Mouse (Mus musculus) limb, embryonic 15.5 days (tissue): ENCODE data around the gene Chka. TPM values are rescaled to one million over a fixed set of nuclear protein-coding genes. Genes with fewer than 3 reads are reported as not detected.

Source experiments
- ATAC-seq: fragments of 200-750 bp; cut with Nextera tagmentation; 2 replicates; pipeline ENCODE4 v1.8.0; 2017; ENCODE audit warnings: low read depth, moderate TSS enrichment; ENCODE audit not compliant: insufficient number of reproducible peaks, low FRiP score, low TSS enrichment
- H3K27ac ChIP-seq: fragments of 300-500 bp; sonication (generic); 2 replicates; pipeline ENCODE4 v1.5.1; 2015; ENCODE audit warnings: moderate library complexity, mild to moderate bottlenecking, inconsistent platforms
- H3K27me3 ChIP-seq: fragments of 300-500 bp; sonication (generic); 2 replicates; pipeline ENCODE4 v1.6.1; 2015; ENCODE audit warnings: inconsistent platforms
- H3K36me3 ChIP-seq: fragments of 300-500 bp; sonication (generic); 2 replicates; pipeline ENCODE4 v1.6.1; 2015; ENCODE audit warnings: inconsistent platforms
- H3K4me1 ChIP-seq: fragments of 300-500 bp; sonication (generic); 2 replicates; pipeline ENCODE4 v1.6.1; 2015; ENCODE audit warnings: inconsistent platforms
- H3K4me2 ChIP-seq: fragments of 300-500 bp; sonication (generic); 2 replicates; pipeline ENCODE4 v1.6.1; 2015; ENCODE audit warnings: mild to moderate bottlenecking, inconsistent platforms
- H3K4me3 ChIP-seq: fragments of 300-500 bp; sonication (generic); 2 replicates; pipeline ENCODE4 v1.5.1; 2015; ENCODE audit warnings: mild to moderate bottlenecking, inconsistent platforms
- H3K9ac ChIP-seq: fragments of 300-500 bp; sonication (generic); 2 replicates; pipeline ENCODE4 v1.6.1; 2015; ENCODE audit warnings: inconsistent platforms
- H3K9me3 ChIP-seq: fragments of 300-500 bp; sonication (generic); 2 replicates; pipeline ENCODE4 v1.6.1; 2016; ENCODE audit warnings: inconsistent platforms
- WGBS: fragments of 180-500 bp; shearing (Covaris S2); methylation state at CpG from one replicate; pipeline ENCODE4 v1.1.7; 2015; 5-methylcytosine and 5-hydroxymethylcytosine counted together
- polyA plus RNA-seq: library from polyadenylated mRNA; unstranded; fragments of >200 nt; fragmentation: Nextera tagmentation; extraction: Ambion mirVana; gene quantifications from 2 replicates; pipeline ENCODE4 v1.2.1, GENCODE M21; 2015

Gene Chka
- polyA plus RNA-seq, 1 experiment from 2014 or later: 32.3 TPM

DNA sequence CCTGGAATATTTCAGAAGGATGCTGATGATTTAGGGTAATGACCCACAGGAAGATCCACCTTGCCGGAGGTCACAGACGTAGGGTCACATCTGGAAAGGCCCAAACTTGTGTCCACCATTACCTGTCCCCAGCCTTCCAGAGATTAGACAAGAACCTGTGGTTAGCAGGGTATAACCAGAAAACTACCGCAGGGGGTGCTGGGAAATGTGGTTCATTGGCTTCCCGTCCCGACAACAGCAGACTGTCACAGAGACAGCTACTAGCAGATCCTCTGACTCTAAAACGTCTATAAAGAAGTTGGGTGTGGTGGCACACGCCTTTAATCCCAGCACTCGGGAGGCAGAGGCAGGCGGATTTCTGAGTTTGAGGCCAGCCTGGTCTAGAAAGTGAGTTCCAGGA is 14.8 kb upstream of the Chka start:
- Histone ChIP-seq H3K27me3 (no peaks in the 10 kb centered on the region), H3K27ac (no peak overlapping the region), H3K4me1 (peaks cover 5% of the 10 kb centered on the region; the same call in 1 of the 2 replicates), H3K4me2 (no peak overlapping the region), H3K36me3 (no peaks in the 10 kb centered on the region), H3K9ac (no peak overlapping the region), H3K4me3 (no peak overlapping the region), H3K9me3 (no peaks in the 10 kb centered on the region; the same call in 1 of the 2 replicates)
- no peak for ATAC-seq
- WGBS: 87% methylated on average over 9 of the region's 9 CpGs

GRCm38 (mm10) chr19:3838931-3839330 is 12.6 kb upstream of the Chka start:
- H3K36me3 ChIP-seq: no peaks in the 10 kb centered on the region
- H3K4me1 ChIP-seq: peaks cover 5% of the 10 kb centered on the region; the same call in 1 of the 2 replicates
- ATAC-seq: no peak
- H3K9ac ChIP-seq: no peak overlapping the region
- WGBS: 63% methylated on average over 3 of the region's 3 CpGs
- no peak overlapping the region for H3K27ac ChIP-seq
- H3K9me3 ChIP-seq: no peaks in the 10 kb centered on the region; the same call in 1 of the 2 replicates
- no peak overlapping the region for H3K4me2 ChIP-seq
- no peaks in the 10 kb centered on the region for H3K27me3 ChIP-seq
- H3K4me3 ChIP-seq: no peak overlapping the region

DNA sequence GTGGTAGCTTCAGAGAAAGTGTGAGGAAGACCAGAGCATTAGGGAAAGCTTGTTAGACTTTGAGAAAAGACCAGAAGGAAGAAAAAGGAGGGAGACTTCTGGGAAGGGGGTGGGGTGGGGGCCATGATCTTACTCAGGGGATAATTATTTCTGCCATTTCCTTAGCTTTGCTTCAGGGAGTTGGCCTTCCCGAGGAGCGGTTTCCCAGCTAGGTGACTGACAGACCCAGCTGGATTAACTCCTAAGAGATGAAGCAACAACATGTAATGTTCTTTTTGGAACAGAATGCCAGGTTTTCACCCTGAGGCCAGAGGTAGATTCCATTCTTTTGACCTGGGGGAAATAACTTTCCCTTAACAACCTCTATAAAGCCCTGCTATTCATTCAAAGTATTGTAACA is 11.9 kb upstream of the Chka start:
- H3K36me3 ChIP-seq: no peaks in the 10 kb centered on the region
- H3K4me3 ChIP-seq: no peak overlapping the region
- ATAC-seq: no peak
- H3K4me1 ChIP-seq: peaks cover 5% of the 10 kb centered on the region; the same call in 1 of the 2 replicates
- H3K4me2 ChIP-seq: no peak overlapping the region
- peak overlapping the region; percentile 22; the same call in 1 of the 2 replicates for H3K27ac ChIP-seq
- no peaks in the 10 kb centered on the region for H3K27me3 ChIP-seq
- WGBS: 24% methylated on average over 2 of the region's 2 CpGs
- no peak overlapping the region for H3K9ac ChIP-seq
- no peaks in the 10 kb centered on the region; the same call in 1 of the 2 replicates for H3K9me3 ChIP-seq

- H3K9ac ChIP-seq: no peak overlapping the region
- H3K27ac ChIP-seq: peak overlapping the region; percentile 22; the same call in 1 of the 2 replicates
- no peaks in the 10 kb centered on the region for H3K9me3 ChIP-seq
- H3K4me3 ChIP-seq: no peak overlapping the region
- no peaks in the 10 kb centered on the region for H3K27me3 ChIP-seq
- no peaks in the 10 kb centered on the region for H3K36me3 ChIP-seq
- no peak overlapping the region for H3K4me2 ChIP-seq
- H3K4me1 ChIP-seq: peaks cover 5% of the 10 kb centered on the region; the same call in 1 of the 2 replicates
- no peak for ATAC-seq
- 37% methylated on average over 5 of the region's 5 CpGs for WGBS
These were observed 11.3 kb upstream of the Chka start for GRCm38 (mm10) chr19:3840214-3840651.

DNA sequence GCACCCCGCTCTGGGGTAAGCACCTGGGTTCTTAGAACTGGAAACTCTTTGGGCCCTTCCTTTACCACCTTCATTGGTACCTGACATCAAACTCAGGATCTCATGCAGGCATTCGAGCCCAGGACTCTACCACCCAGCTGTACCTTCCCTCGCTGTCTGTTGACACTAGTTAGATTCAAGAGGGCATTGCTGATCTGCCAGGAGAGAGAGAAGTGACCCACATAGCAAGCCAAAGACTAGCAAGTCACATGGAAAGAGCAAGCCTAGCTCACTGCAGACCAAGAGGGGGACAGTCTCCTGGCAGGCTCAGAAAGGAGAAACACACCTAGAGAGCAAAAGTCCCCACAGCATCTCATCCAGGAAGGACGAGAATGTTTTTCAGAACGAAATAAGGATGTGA is 10.9 kb upstream of the Chka start:
- Histone ChIP-seq H3K4me3 (no peak overlapping the region), H3K9ac (no peak overlapping the region), H3K27ac (0 out of 2 replicates have a peak overlapping the region, but pooled peaks have one; percentile 22), H3K36me3 (no peaks in the 10 kb centered on the region), H3K4me2 (no peak overlapping the region), H3K27me3 (no peaks in the 10 kb centered on the region), H3K9me3 (no peaks in the 10 kb centered on the region), H3K4me1 (peaks cover 5% of the 10 kb centered on the region; the same call in 1 of the 2 replicates)
- no peak for ATAC-seq
- 79% methylated on average over 5 of the region's 5 CpGs for WGBS

GRCm38 (mm10) chr19:3842359-3843148 is 9.0 kb upstream of the Chka start:
- Histone ChIP-seq H3K27me3 (no peaks in the 10 kb centered on the region), H3K36me3 (no peaks in the 10 kb centered on the region), H3K4me1 (peaks cover 5% of the 10 kb centered on the region; the same call in 1 of the 2 replicates), H3K27ac (no peak overlapping the region), H3K4me3 (no peak overlapping the region), H3K4me2 (no peak overlapping the region), H3K9me3 (no peaks in the 10 kb centered on the region), H3K9ac (no peak overlapping the region)
- no peak for ATAC-seq
- 45% methylated on average over 12 of the region's 12 CpGs for WGBS

DNA sequence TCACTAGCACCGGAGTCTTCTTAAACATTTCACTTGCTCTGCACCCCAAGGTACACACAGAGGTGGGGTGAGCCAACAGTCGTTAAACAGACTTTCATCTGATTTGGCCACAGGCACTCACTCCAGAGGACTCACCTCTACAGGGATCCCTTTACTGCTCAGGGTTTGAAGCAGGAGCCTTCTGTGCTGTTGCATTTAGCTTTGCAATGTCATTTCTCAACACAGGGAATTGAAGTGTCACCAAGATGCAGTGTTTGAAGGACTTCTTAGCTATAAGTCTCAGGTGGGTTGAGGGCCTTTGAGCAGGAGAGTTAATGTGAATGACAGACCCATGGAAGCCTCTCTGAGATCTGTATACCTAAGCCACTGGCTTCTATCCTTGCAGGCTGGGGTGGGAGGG is 7.9 kb upstream of the Chka start:
- Histone ChIP-seq H3K27ac (no peak overlapping the region), H3K27me3 (no peaks in the 10 kb centered on the region), H3K9me3 (no peaks in the 10 kb centered on the region), H3K4me1 (peaks cover 5% of the 10 kb centered on the region; the same call in 1 of the 2 replicates), H3K4me3 (no peak overlapping the region), H3K4me2 (no peak overlapping the region), H3K36me3 (no peaks in the 10 kb centered on the region), H3K9ac (no peak overlapping the region)
- ATAC-seq: no peak
- 68% methylated on average over 2 of the region's 2 CpGs for WGBS

- H3K4me1 ChIP-seq: peaks cover 5% of the 10 kb centered on the region; the same call in 1 of the 2 replicates
- H3K27ac ChIP-seq: no peak overlapping the region
- 92% methylated on average over 1 of the region's 1 CpGs for WGBS
- ATAC-seq: no peak
- H3K4me3 ChIP-seq: no peak overlapping the region
- no peaks in the 10 kb centered on the region for H3K9me3 ChIP-seq
- H3K27me3 ChIP-seq: no peaks in the 10 kb centered on the region
- H3K9ac ChIP-seq: no peak overlapping the region
- H3K36me3 ChIP-seq: no peaks in the 10 kb centered on the region
- H3K4me2 ChIP-seq: no peak overlapping the region
These were observed 6.7 kb upstream of the Chka start for GRCm38 (mm10) chr19:3844836-3845235.

- Histone ChIP-seq H3K4me3 (no peak overlapping the region), H3K36me3 (no peaks in the 10 kb centered on the region), H3K9ac (no peak overlapping the region), H3K27ac (no peak overlapping the region), H3K27me3 (no peaks in the 10 kb centered on the region), H3K4me2 (no peak overlapping the region), H3K4me1 (0 out of 2 replicates have a peak, but pooled peaks cover under 1% of the 10 kb centered on the region), H3K9me3 (no peaks in the 10 kb centered on the region)
- WGBS: 87% methylated on average over 11 of the region's 11 CpGs
- ATAC-seq: no peak
These were observed 6.2 kb upstream of the Chka start for GRCm38 (mm10) chr19:3845339-3845738.

DNA sequence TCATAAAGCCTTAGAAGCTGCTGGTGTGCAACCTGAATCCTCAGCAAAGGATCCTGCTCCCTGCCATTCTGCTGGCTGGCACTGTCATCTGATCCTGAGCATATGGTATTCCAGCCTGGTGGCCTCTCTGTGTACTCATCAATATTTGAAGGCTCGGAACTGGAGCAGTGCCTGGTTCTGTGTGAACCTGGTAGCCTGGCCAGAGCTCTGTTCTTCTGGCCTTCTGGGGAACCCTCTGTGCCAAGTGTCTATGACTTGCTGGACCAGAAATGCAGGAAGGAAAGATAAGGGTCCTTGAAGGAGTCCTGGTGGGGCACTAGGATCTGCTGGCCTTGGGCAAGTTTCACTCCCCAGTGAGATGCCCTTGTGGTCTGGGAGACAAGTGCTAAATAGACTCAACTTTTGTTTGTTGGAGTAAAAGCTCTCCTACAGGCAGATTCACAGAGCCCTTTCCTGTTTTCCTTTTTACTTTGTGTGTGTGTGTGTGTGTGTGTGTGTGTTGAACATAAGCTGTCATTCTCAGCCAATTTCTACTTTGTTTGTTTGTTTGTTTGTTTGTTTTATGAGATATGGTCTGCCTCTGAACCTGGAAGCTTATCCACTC is 5.7 kb upstream of the Chka start:
- Histone ChIP-seq H3K27me3 (no peaks in the 10 kb centered on the region), H3K9me3 (no peaks in the 10 kb centered on the region), H3K27ac (no peak overlapping the region), H3K9ac (no peak overlapping the region), H3K4me1 (peaks cover 2% of the 10 kb centered on the region), H3K36me3 (no peaks in the 10 kb centered on the region), H3K4me2 (no peak overlapping the region), H3K4me3 (no peak overlapping the region)
- no peak for ATAC-seq
- WGBS: 48% methylated on average over 1 of the region's 1 CpGs

GRCm38 (mm10) chr19:3846676-3847604 is 4.6 kb upstream of the Chka start:
- 79% methylated on average over 10 of the region's 10 CpGs for WGBS

More at GRCm38 (mm10) chr19:3846676-3847604, 4.6 kb upstream of the Chka start:
- H3K27me3 ChIP-seq: no peaks in the 10 kb centered on the region
- H3K36me3 ChIP-seq: no peaks in the 10 kb centered on the region
- no peak overlapping the region for H3K27ac ChIP-seq
- H3K4me2 ChIP-seq: no peak overlapping the region
- no peak for ATAC-seq
- no peak overlapping the region for H3K9ac ChIP-seq
- no peak overlapping the region for H3K4me3 ChIP-seq
- H3K9me3 ChIP-seq: no peaks in the 10 kb centered on the region
- peaks cover 7% of the 10 kb centered on the region for H3K4me1 ChIP-seq
